Mouse (Mus musculus) liver, postnatal 0 days (tissue): ENCODE measurements at regions not wholly inside any gene's neighbourhood (a gene's known extent, or its start where the extent isn't known, plus 50 kb on each side); places are given as distances from the start of the nearest gene placed in this dataset.

Experiments used
- ATAC-seq: fragments of 200-750 bp; cut with Nextera tagmentation; 2 replicates; pipeline ENCODE4 v1.8.0; 2017; ENCODE audit warnings: mild to moderate bottlenecking, moderate library complexity
- DNase-seq: peaks from one replicate; pipeline ENCODE4 v3.0.0-alpha.2; 2016
- H3K27ac ChIP-seq: fragments of 300-500 bp; sonication (generic); 2 replicates; pipeline ENCODE4 v1.5.1; 2014; ENCODE audit warnings: antibody characterized with exemption, moderate library complexity, mild to moderate bottlenecking, low read depth
- H3K27me3 ChIP-seq: fragments of 300-500 bp; sonication (generic); 2 replicates; pipeline ENCODE4 v1.6.1; 2014; ENCODE audit warnings: low read length, control low read depth, mixed read lengths; ENCODE audit not compliant: insufficient read depth
- H3K36me3 ChIP-seq: fragments of 300-500 bp; sonication (generic); replicated peaks from 2 replicates; pipeline ENCODE4 v1.6.1; 2014; ENCODE audit warnings: mild to moderate bottlenecking, control low read depth, low read length, moderate library complexity, mixed read lengths; ENCODE audit not compliant: insufficient read depth
- H3K4me1 ChIP-seq: fragments of 300-500 bp; sonication (generic); 2 replicates; pipeline ENCODE4 v1.6.1; 2014; ENCODE audit warnings: antibody characterized with exemption, mild to moderate bottlenecking, control low read depth; ENCODE audit not compliant: insufficient read depth
- H3K4me2 ChIP-seq: fragments of 300-500 bp; sonication (generic); 2 replicates; pipeline ENCODE4 v1.6.1; 2014; ENCODE audit warnings: low read depth, mild to moderate bottlenecking, low read length, moderate library complexity, mixed read lengths
- H3K4me3 ChIP-seq: fragments of 300-500 bp; sonication (generic); 2 replicates; pipeline ENCODE4 v1.5.1; 2014; ENCODE audit warnings: low read depth, low read length
- H3K9ac ChIP-seq: fragments of 300-500 bp; sonication (generic); replicated peaks from 2 replicates; pipeline ENCODE4 v1.6.1; 2014; ENCODE audit warnings: mild to moderate bottlenecking, moderate library complexity
- H3K9me3 ChIP-seq: fragments of 300-500 bp; sonication (generic); 2 replicates; pipeline ENCODE4 v1.6.1; 2016; ENCODE audit warnings: mild to moderate bottlenecking, control low read depth, low read length, mixed read lengths
- CTCF ChIP-seq: sonication (generic); IDR thresholded peaks from 2 replicates; pipeline ENCODE4 v1.5.1; 2016; ENCODE audit warnings: antibody characterized with exemption, low read depth
- EP300 ChIP-seq: IDR thresholded peaks from 2 replicates; pipeline ENCODE4 v1.6.1; 2016; ENCODE audit warnings: antibody characterized with exemption, low read depth, mild to moderate bottlenecking
- WGBS: fragments of 180-500 bp; shearing (Covaris S2); extraction: QIAGEN DNeasy Blood & Tissue Kit; methylation state at CpG from one replicate; pipeline ENCODE4 v1.1.7; 2014; ENCODE audit not compliant: insufficient replicate concordance; 5-methylcytosine and 5-hydroxymethylcytosine counted together

DNA sequence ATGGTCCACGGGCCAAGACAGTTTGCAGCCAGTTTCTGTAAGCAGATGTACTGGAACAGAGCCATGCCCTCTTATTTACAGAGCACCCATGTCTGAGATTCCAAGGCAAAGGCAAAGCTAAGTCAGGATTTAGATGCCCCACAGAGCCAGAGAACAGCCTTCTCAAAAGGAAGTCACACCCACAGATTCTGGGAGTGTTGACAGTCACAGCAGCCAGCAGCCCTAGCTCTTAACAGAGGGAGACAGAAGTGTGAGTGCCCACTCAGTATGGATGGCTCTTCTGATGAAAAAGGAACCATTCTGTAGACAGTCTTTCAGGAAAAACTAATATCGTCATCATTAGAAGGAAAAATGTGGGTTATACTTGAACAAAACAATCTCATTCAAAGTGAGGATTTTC is 446.0 kb upstream of the Intu start:
- Histone ChIP-seq H3K9ac (no peak overlapping the region), H3K9me3 (no peaks in the 10 kb centered on the region), H3K27me3 (no peaks in the 10 kb centered on the region), H3K4me1 (no peaks in the 10 kb centered on the region), H3K4me2 (no peak overlapping the region), H3K36me3 (no peaks in the 10 kb centered on the region), H3K27ac (no peak overlapping the region), H3K4me3 (no peak overlapping the region)
- ATAC-seq (no peak), DNase-seq (no peak)
- TF ChIP-seq EP300 (no peak), CTCF (no peak)
- WGBS, result 67% methylated on average over 2 of the region's 2 CpGs

DNA sequence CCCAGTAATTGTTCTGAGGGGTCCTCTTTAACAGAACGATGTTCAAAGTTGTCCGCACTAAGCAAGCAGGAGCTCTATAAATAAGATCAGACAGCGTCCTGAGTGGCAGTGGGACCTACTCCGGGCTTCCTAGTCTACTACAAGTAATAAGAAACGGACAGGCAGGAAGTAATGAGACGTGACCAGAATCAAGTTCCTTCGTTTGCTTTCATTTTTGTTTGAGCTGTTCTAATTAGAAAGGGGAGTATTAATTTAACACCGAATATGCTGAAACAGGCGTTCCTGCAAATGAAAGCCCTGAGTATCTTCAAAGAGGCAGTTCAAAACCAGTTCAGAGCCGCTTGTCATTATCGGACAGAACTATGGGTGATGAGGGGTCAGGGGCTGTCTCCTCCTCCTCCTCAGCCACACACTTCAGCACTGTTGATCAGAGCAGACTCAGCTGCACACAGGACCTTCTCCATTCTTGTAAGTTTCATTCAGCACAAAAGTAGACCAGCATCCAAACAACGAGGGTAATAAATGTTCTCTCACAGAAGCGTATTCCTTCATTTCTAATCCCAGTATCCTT is 439.2 kb upstream of the Intu start:
- no peaks in the 10 kb centered on the region for H3K9me3 ChIP-seq
- no peak overlapping the region for H3K4me3 ChIP-seq
- DNase-seq, result no peak
- no peak overlapping the region for H3K4me2 ChIP-seq
- H3K9ac ChIP-seq, result no peak overlapping the region
- no peaks in the 10 kb centered on the region for H3K36me3 ChIP-seq
- H3K27me3 ChIP-seq, result no peaks in the 10 kb centered on the region
- TF ChIP-seq EP300 (no peak), CTCF (no peak)
- no peak for ATAC-seq
- no peak overlapping the region for H3K27ac ChIP-seq
- WGBS, result 75% methylated on average over 13 of the region's 13 CpGs
- no peaks in the 10 kb centered on the region for H3K4me1 ChIP-seq

DNA sequence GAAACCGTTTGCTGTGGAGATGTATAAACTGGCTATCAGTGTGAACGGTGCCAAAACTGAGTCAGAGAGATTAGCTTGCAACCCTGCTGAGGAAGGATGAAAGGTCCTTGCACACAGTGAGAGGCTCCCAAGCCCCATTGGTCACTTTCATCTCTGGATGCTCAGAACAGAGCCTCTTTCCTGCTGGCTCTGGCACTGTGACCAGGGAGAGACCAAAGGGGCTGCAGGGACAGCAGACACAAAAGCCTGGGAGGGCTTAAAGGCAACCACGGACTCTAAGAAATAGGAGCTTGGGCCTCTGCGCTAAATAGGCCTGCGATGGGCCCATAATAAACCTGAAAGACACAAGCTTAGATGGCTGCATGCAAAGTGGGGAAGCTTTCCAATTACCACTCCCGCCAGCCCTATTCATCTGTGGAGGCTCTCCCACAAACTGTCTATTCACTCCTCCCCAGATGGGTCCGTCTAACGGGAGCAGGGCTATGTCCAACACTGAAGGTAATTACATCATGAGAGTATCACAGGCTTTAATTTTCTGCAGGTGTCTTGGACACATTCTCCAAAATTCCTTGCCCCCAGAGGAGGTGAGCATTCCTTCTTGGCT is 438.2 kb upstream of the Intu start:
- DNase-seq, result no peak
- WGBS, result 82% methylated on average over 8 of the region's 8 CpGs
- H3K4me2 ChIP-seq, result no peak overlapping the region
- H3K4me1 ChIP-seq, result no peaks in the 10 kb centered on the region
- ATAC-seq, result no peak
- no peaks in the 10 kb centered on the region for H3K9me3 ChIP-seq
- H3K4me3 ChIP-seq, result no peak overlapping the region
- TF ChIP-seq CTCF (no peak), EP300 (no peak)
- no peaks in the 10 kb centered on the region for H3K27me3 ChIP-seq
- H3K36me3 ChIP-seq, result no peaks in the 10 kb centered on the region
- no peak overlapping the region for H3K27ac ChIP-seq
- no peak overlapping the region for H3K9ac ChIP-seq

DNA sequence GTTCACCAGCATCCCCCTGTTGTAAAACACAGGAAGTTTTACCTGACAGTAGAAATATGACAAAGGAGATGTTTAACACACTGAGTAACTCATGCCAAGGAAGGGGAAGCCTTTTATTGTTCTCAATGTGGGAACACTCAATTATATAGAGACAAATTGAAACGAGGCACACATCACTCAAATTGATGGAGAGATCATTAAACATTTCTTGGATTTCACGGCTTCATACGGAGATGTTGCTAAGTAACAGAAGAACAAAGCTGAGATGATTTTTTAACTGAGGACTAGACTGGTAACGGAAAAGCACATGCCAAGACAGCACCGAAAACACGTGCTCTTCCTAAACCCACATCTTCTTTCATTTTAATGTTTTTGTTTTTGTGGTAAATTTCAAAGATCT is 437.0 kb upstream of the Intu start:
- Histone ChIP-seq H3K36me3 (no peaks in the 10 kb centered on the region), H3K9ac (no peak overlapping the region), H3K27ac (no peak overlapping the region), H3K4me3 (no peak overlapping the region), H3K4me2 (no peak overlapping the region), H3K9me3 (no peaks in the 10 kb centered on the region), H3K4me1 (no peaks in the 10 kb centered on the region), H3K27me3 (no peaks in the 10 kb centered on the region)
- no peak for TF ChIP-seq CTCF
- ATAC-seq, result no peak
- 79% methylated on average over 6 of the region's 6 CpGs for WGBS
- DNase-seq, result no peak

DNA sequence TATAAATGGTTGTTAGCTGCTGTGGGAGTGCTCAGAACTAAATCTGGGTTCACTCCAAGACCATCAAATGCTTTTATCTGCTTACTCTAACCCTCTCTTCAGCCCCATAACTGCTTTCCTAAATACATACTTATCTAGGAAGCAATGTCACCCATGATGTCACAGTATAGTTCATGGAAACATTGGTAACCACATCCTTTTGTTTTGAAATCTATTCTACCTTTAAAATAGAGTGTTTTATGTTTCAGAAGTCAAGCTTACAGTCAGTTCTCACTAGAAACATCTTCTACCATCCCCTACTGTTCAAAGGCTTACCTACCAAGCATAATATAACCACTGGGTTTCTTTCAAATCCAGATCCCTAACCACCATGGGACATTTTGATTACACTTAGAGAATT is 436.4 kb upstream of the Intu start:
- ATAC-seq (no peak), DNase-seq (no peak)
- no peaks in the 10 kb centered on the region for H3K4me1 ChIP-seq
- H3K4me3 ChIP-seq, result no peak overlapping the region
- no peak overlapping the region for H3K4me2 ChIP-seq
- H3K27ac ChIP-seq, result no peak overlapping the region
- H3K9me3 ChIP-seq, result no peaks in the 10 kb centered on the region
- no peaks in the 10 kb centered on the region for H3K36me3 ChIP-seq
- H3K27me3 ChIP-seq, result no peaks in the 10 kb centered on the region
- no peak overlapping the region for H3K9ac ChIP-seq
- TF ChIP-seq CTCF, result no peak
- no peak for TF ChIP-seq EP300

DNA sequence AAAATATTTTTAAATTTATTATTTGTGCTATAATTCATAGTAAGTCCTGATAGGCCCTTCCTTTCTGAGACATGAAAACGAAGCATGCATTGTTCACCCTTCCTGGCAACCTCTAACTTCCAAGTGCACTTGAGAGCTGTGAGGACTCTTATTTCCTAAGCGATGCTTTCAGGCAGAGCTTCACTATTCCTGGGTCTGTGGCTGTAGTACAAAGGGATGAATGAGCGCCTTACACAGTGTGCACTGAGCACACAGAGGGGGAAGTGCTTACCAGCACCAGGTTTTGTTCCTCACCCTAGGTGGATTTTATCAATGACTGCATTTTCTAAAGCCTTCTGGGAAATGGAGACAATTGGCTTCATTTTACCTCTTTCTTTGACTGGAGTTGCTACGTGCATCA is 428.4 kb upstream of the Intu start:
- Histone ChIP-seq H3K27me3 (no peaks in the 10 kb centered on the region), H3K36me3 (no peaks in the 10 kb centered on the region), H3K27ac (no peak overlapping the region), H3K4me2 (no peak overlapping the region), H3K4me3 (no peak overlapping the region), H3K9ac (no peak overlapping the region), H3K9me3 (no peaks in the 10 kb centered on the region), H3K4me1 (no peaks in the 10 kb centered on the region)
- TF ChIP-seq EP300, result no peak
- ATAC-seq (no peak), DNase-seq (no peak)
- 76% methylated on average over 4 of the region's 4 CpGs for WGBS

DNA sequence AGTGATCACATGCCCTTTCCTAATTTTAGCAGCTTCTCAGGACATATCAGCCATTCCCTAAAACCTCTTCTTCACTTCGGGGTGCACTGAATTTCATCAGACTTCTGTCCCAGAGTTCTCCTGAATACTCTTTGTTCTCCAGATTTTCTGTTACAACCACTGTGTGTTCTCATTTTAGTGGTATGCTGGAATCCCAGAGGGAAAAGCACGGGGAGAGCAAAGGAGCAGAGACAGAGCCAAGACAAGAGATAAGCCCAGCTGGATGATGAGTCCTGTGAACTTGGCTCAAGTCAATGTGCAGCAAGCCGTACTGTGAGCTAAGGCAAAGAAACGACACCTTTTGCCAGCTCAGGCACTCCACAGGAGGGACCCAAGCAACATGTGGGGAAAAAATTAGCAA is 416.3 kb upstream of the Intu start:
- WGBS, result 61% methylated on average over 4 of the region's 4 CpGs
- Histone ChIP-seq H3K36me3 (no peaks in the 10 kb centered on the region), H3K27me3 (no peaks in the 10 kb centered on the region), H3K27ac (no peak overlapping the region), H3K9me3 (no peaks in the 10 kb centered on the region), H3K9ac (no peak overlapping the region), H3K4me3 (no peak overlapping the region), H3K4me1 (no peaks in the 10 kb centered on the region), H3K4me2 (no peak overlapping the region)
- no peak for ATAC-seq
- TF ChIP-seq CTCF (no peak), EP300 (no peak)
- DNase-seq, result no peak
